Mouse (Mus musculus) megakaryocyte-erythroid progenitor cell, adult 5-6 weeks (primary cell): ENCODE results near the gene Dhrs1. TPM values are rescaled to one million over a fixed set of nuclear protein-coding genes. Genes with fewer than 3 reads are reported as not detected.

ENCODE experiments used
- ATAC-seq: replicated peaks from 2 replicates; pipeline ENCODE4 v1.8.0; 2016; ENCODE audit warnings: mild to moderate bottlenecking, inconsistent platforms; ENCODE audit not compliant: severe bottlenecking, poor library complexity, low FRiP score, low TSS enrichment
- total RNA-seq, 2 experiments: library from RNA; stranded (forward) in 1 of 2; stranded (reverse) in 1 of 2; fragments of 200-1000, 215-1000 nt in 1 of 2; fragments of >200 nt in 1 of 2; fragmentation: Nextera tagmentation in 1 of 2; gene quantifications; 2 replicates each; pipeline ENCODE4 v1.2.3; 2014 to 2017

Gene Dhrs1
- total RNA-seq, 2 experiments from 2014 or later: 10.3 to 21.5 TPM

GRCm38 (mm10) chr14:55697226-55697625, 48.3 kb downstream of the Dhrs1 start:
- no peak for ATAC-seq

DNA sequence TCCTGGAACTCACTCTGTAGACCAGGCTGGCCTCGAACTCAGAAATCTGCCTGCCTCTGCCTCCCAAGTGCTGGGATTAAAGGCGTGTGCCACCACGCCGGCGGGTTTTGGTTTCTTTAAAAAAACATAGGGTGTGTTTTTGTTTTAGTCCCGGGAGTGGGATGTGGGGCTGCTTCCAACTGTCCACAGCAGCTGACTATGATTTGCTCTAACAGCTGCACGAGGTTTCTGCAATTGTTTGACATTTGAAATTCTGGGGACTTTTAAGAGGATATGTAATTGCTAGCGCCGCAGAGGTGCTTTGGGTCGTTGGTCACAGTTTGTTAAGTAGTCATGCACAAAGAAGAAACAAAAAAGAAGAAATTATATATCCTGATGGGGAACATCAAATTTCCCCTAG, 56.1 kb downstream of the Dhrs1 start:
- ATAC-seq: no peak

Other genes starting within 250 kb of the Dhrs1 start
Only the 30 nearest of the 35 such genes appear.
- 41.6 and 45.9 TPM in 2 replicates for gene Dcaf11, start 185.7 kb downstream of the Dhrs1 start, total RNA-seq (2014; fragmentation: Nextera tagmentation)
- 48.3 and 115 TPM in 2 replicates for gene Dcaf11, start 185.7 kb downstream of the Dhrs1 start, total RNA-seq (2017)
- 2.7 TPM in 1 of 2 replicates, not detected in the other for gene A730061H03Rik, start 185.3 kb downstream of the Dhrs1 start, total RNA-seq (2014; fragmentation: Nextera tagmentation)
- 14.8 TPM in 1 of 2 replicates, not detected in the other for gene A730061H03Rik, start 185.3 kb downstream of the Dhrs1 start, total RNA-seq (2017)
- not detected in 2 replicates for gene Fitm1, start 170.1 kb downstream of the Dhrs1 start, total RNA-seq (2014; fragmentation: Nextera tagmentation)
- not detected in 2 replicates for gene Fitm1, start 170.1 kb downstream of the Dhrs1 start, total RNA-seq (2017)
- gene Psme1, start 167.6 kb downstream of the Dhrs1 start, total RNA-seq (2014; fragmentation: Nextera tagmentation): 311 and 359 TPM in 2 replicates
- gene Psme1, start 167.6 kb downstream of the Dhrs1 start, total RNA-seq (2017): 249 and 300 TPM in 2 replicates
- 37.3 and 44.8 TPM in 2 replicates for gene Emc9, start 160.4 kb downstream of the Dhrs1 start, total RNA-seq (2014; fragmentation: Nextera tagmentation)
- 22.7 and 26.7 TPM in 2 replicates for gene Emc9, start 160.4 kb downstream of the Dhrs1 start, total RNA-seq (2017)
- gene Psme2, start 154.6 kb downstream of the Dhrs1 start, total RNA-seq (2014; fragmentation: Nextera tagmentation): 190 and 268 TPM in 2 replicates
- 208 and 351 TPM in 2 replicates for gene Psme2, start 154.6 kb downstream of the Dhrs1 start, total RNA-seq (2017)
- gene Rnf31, start 154.0 kb downstream of the Dhrs1 start, total RNA-seq (2014; fragmentation: Nextera tagmentation): 35.8 and 47.0 TPM in 2 replicates
- gene Rnf31, start 154.0 kb downstream of the Dhrs1 start, total RNA-seq (2017): 23.8 and 46.4 TPM in 2 replicates
- 57.9 and 65.2 TPM in 2 replicates for gene Irf9, start 142.1 kb downstream of the Dhrs1 start, total RNA-seq (2014; fragmentation: Nextera tagmentation)
- gene Irf9, start 142.1 kb downstream of the Dhrs1 start, total RNA-seq (2017): 41.6 and 41.7 TPM in 2 replicates
- gene Rec8, start 127.7 kb downstream of the Dhrs1 start, total RNA-seq (2014; fragmentation: Nextera tagmentation): 28.2 and 53.3 TPM in 2 replicates
- 16.0 and 27.6 TPM in 2 replicates for gene Rec8, start 127.7 kb downstream of the Dhrs1 start, total RNA-seq (2017)
- gene Ipo4, start 109.7 kb downstream of the Dhrs1 start, total RNA-seq (2014; fragmentation: Nextera tagmentation): 79.0 and 101 TPM in 2 replicates
- 21.2 and 26.9 TPM in 2 replicates for gene Ipo4, start 109.7 kb downstream of the Dhrs1 start, total RNA-seq (2017)
- 4.9 and 11.6 TPM in 2 replicates for gene Gm49378, start 107.8 kb downstream of the Dhrs1 start, total RNA-seq (2014; fragmentation: Nextera tagmentation)
- 3.5 and 3.7 TPM in 2 replicates for gene Gm49378, start 107.8 kb downstream of the Dhrs1 start, total RNA-seq (2017)
- gene Tm9sf1, start 101.9 kb downstream of the Dhrs1 start, total RNA-seq (2014; fragmentation: Nextera tagmentation): 43.8 and 52.6 TPM in 2 replicates
- 61.9 and 77.4 TPM in 2 replicates for gene Tm9sf1, start 101.9 kb downstream of the Dhrs1 start, total RNA-seq (2017)
- 0.87 and 0.99 TPM in 2 replicates for gene Tssk4, start 95.5 kb downstream of the Dhrs1 start, total RNA-seq (2014; fragmentation: Nextera tagmentation)
- 0.69 TPM in 1 of 2 replicates, not detected in the other for gene Tssk4, start 95.5 kb downstream of the Dhrs1 start, total RNA-seq (2017)
- 39.9 and 57.6 TPM in 2 replicates for gene Mdp1, start 85.2 kb downstream of the Dhrs1 start, total RNA-seq (2014; fragmentation: Nextera tagmentation)
- 33.5 and 34.1 TPM in 2 replicates for gene Mdp1, start 85.2 kb downstream of the Dhrs1 start, total RNA-seq (2017)
- 20.2 and 31.1 TPM in 2 replicates for gene Gmpr2, start 73.7 kb downstream of the Dhrs1 start, total RNA-seq (2014; fragmentation: Nextera tagmentation)
- 22.6 and 24.8 TPM in 2 replicates for gene Gmpr2, start 73.7 kb downstream of the Dhrs1 start, total RNA-seq (2017)
- 398 and 455 TPM in 2 replicates for gene Nedd8, start 73.6 kb downstream of the Dhrs1 start, total RNA-seq (2014; fragmentation: Nextera tagmentation)
- 365 and 374 TPM in 2 replicates for gene Nedd8, start 73.6 kb downstream of the Dhrs1 start, total RNA-seq (2017)
- gene Tinf2, start 63.9 kb downstream of the Dhrs1 start, total RNA-seq (2014; fragmentation: Nextera tagmentation): 22.2 and 59.3 TPM in 2 replicates
- 22.8 and 24.0 TPM in 2 replicates for gene Tinf2, start 63.9 kb downstream of the Dhrs1 start, total RNA-seq (2017)
- not detected in 2 replicates for gene Tgm1, start 31.8 kb downstream of the Dhrs1 start, total RNA-seq (2014; fragmentation: Nextera tagmentation)
- gene Tgm1, start 31.8 kb downstream of the Dhrs1 start, total RNA-seq (2017): 0.15 TPM in 1 of 2 replicates, not detected in the other
- gene Rabggta, start 23.4 kb downstream of the Dhrs1 start, total RNA-seq (2014; fragmentation: Nextera tagmentation): 14.4 and 20.2 TPM in 2 replicates
- gene Rabggta, start 23.4 kb downstream of the Dhrs1 start, total RNA-seq (2017): 7.7 and 12.6 TPM in 2 replicates
- 35.8 and 52.0 TPM in 2 replicates for gene Nop9, start within 50 bp of the Dhrs1 start, total RNA-seq (2014; fragmentation: Nextera tagmentation)
- 24.8 and 27.5 TPM in 2 replicates for gene Nop9, start within 50 bp of the Dhrs1 start, total RNA-seq (2017)
- gene Cideb, start 12.8 kb upstream of the Dhrs1 start, total RNA-seq (2014; fragmentation: Nextera tagmentation): not detected in 2 replicates
- not detected in 2 replicates for gene Cideb, start 12.8 kb upstream of the Dhrs1 start, total RNA-seq (2017)
- gene Ltb4r2, start 15.7 kb upstream of the Dhrs1 start, total RNA-seq (2014; fragmentation: Nextera tagmentation): not detected in 2 replicates
- 0.38 and 1.7 TPM in 2 replicates for gene Ltb4r2, start 15.7 kb upstream of the Dhrs1 start, total RNA-seq (2017)
- 0.50 and 3.5 TPM in 2 replicates for gene Ltb4r1, start 20.3 kb upstream of the Dhrs1 start, total RNA-seq (2014; fragmentation: Nextera tagmentation)
- gene Ltb4r1, start 20.3 kb upstream of the Dhrs1 start, total RNA-seq (2017): 0.76 and 3.1 TPM in 2 replicates
- not detected in 2 replicates for gene Adcy4, start 38.4 kb upstream of the Dhrs1 start, total RNA-seq (2014; fragmentation: Nextera tagmentation)
- not detected in 2 replicates for gene Adcy4, start 38.4 kb upstream of the Dhrs1 start, total RNA-seq (2017)
- gene Ripk3, start 43.2 kb upstream of the Dhrs1 start, total RNA-seq (2014; fragmentation: Nextera tagmentation): 55.7 and 87.0 TPM in 2 replicates
- gene Ripk3, start 43.2 kb upstream of the Dhrs1 start, total RNA-seq (2017): 8.9 and 23.1 TPM in 2 replicates
- gene Nfatc4, start 77.5 kb upstream of the Dhrs1 start, total RNA-seq (2014; fragmentation: Nextera tagmentation): not detected in 2 replicates
- not detected in 2 replicates for gene Nfatc4, start 77.5 kb upstream of the Dhrs1 start, total RNA-seq (2017)
- 1.9 and 2.7 TPM in 2 replicates for gene Nynrin, start 108.3 kb upstream of the Dhrs1 start, total RNA-seq (2014; fragmentation: Nextera tagmentation)
- 1.2 and 2.0 TPM in 2 replicates for gene Nynrin, start 108.3 kb upstream of the Dhrs1 start, total RNA-seq (2017)
- not detected in 2 replicates for gene Cbln3, start 138.7 kb upstream of the Dhrs1 start, total RNA-seq (2014; fragmentation: Nextera tagmentation)
- not detected in 2 replicates for gene Cbln3, start 138.7 kb upstream of the Dhrs1 start, total RNA-seq (2017)
- gene Khnyn, start 139.3 kb upstream of the Dhrs1 start, total RNA-seq (2014; fragmentation: Nextera tagmentation): 10.9 and 12.1 TPM in 2 replicates
- 8.7 and 16.3 TPM in 2 replicates for gene Khnyn, start 139.3 kb upstream of the Dhrs1 start, total RNA-seq (2017)
- 7.8 and 17.0 TPM in 2 replicates for gene Sdr39u1, start 154.6 kb upstream of the Dhrs1 start, total RNA-seq (2014; fragmentation: Nextera tagmentation)
- gene Sdr39u1, start 154.6 kb upstream of the Dhrs1 start, total RNA-seq (2017): 3.9 and 6.7 TPM in 2 replicates